Mouse (Mus musculus) MEL (cell line): ENCODE data around the gene Fn1. TPM values are rescaled to one million over a fixed set of nuclear protein-coding genes. Genes with fewer than 3 reads are reported as not detected.

Experiments used
- DNase-seq: peaks from one replicate; pipeline ENCODE4 v3.0.0; 2011; ENCODE audit warnings: low read depth, low spot score
- H3K27ac ChIP-seq: 2 replicates; pipeline ENCODE4 v1.5.1; 2012; ENCODE audit warnings: low read depth, mild to moderate bottlenecking, control low read depth, low read length, moderate library complexity; ENCODE audit not compliant: control insufficient read depth
- H3K27me3 ChIP-seq, 2 experiments: fragments of 150-350 bp in 1 of 2; sonication (generic) in 1 of 2; 2 replicates each; pipeline ENCODE4 v1.6.1; 2012; ENCODE audit warnings: low read length in 2 of 2, mild to moderate bottlenecking in 2 of 2, improper control_type of control experiment in 1 of 2, moderate library complexity in 1 of 2; ENCODE audit not compliant: insufficient read depth in 2 of 2, control insufficient read depth in 1 of 2
- H3K36me3 ChIP-seq, 2 experiments: 2 replicates each; pipeline ENCODE4 v1.6.1; 2012 to 2014; ENCODE audit warnings: low read length in 2 of 2, improper control_type of control experiment in 1 of 2, inconsistent platforms in 1 of 2, mild to moderate bottlenecking in 1 of 2; ENCODE audit not compliant: insufficient read depth in 2 of 2, control insufficient read depth in 1 of 2
- H3K4me1 ChIP-seq, 2 experiments: fragments of 150-350 bp in 1 of 2; sonication (generic) in 1 of 2; 2 replicates each; pipeline ENCODE4 v1.6.1; 2012; ENCODE audit warnings: low read length in 2 of 2, improper control_type of control experiment in 1 of 2, mild to moderate bottlenecking in 1 of 2; ENCODE audit not compliant: insufficient read depth in 2 of 2, control insufficient read depth in 1 of 2
- H3K4me3 ChIP-seq, 2 experiments: fragments of 150-350 bp in 1 of 2; sonication (generic) in 1 of 2; 2 replicates each; pipeline ENCODE4 v1.5.1; 2012; ENCODE audit warnings: low read depth in 2 of 2, low read length in 2 of 2, mild to moderate bottlenecking in 2 of 2, moderate library complexity in 2 of 2, control low read depth in 1 of 2, improper control_type of control experiment in 1 of 2; ENCODE audit not compliant: control insufficient read depth in 1 of 2, insufficient read depth in 1 of 2
- H3K79me2 ChIP-seq: 2 replicates; pipeline ENCODE4 v1.6.1; 2012; ENCODE audit warnings: mild to moderate bottlenecking, low read length, moderate library complexity; ENCODE audit not compliant: control insufficient read depth, poor library complexity, insufficient read depth
- H3K9ac ChIP-seq: 2 replicates; pipeline ENCODE4 v1.6.1; 2012; ENCODE audit warnings: low read depth, mild to moderate bottlenecking, control low read depth, low read length, moderate library complexity; ENCODE audit not compliant: control insufficient read depth, poor library complexity, severe bottlenecking
- H3K9me3 ChIP-seq: fragments of 150-350 bp; sonication (generic); replicated peaks from 2 replicates; pipeline ENCODE4 v1.6.1; 2012; ENCODE audit warnings: mild to moderate bottlenecking, low read length, improper control_type of control experiment, moderate library complexity; ENCODE audit not compliant: insufficient read depth
- BHLHE40 ChIP-seq: IDR thresholded peaks from 2 replicates; pipeline ENCODE4 v1.6.1; 2012; ENCODE audit warnings: low read depth, mild to moderate bottlenecking, inconsistent platforms, low read length, improper control_type of control experiment, borderline replicate concordance
- CHD2 ChIP-seq: IDR thresholded peaks from 2 replicates; pipeline ENCODE4 v1.6.1; 2011; ENCODE audit warnings: low read length, improper control_type of control experiment
- E2F4 ChIP-seq: IDR thresholded peaks from 2 replicates; pipeline ENCODE4 v1.6.1; 2011; ENCODE audit warnings: low read depth, low read length, improper control_type of control experiment, borderline replicate concordance
- ELF1 ChIP-seq: IDR thresholded peaks from 2 replicates; pipeline ENCODE4 v1.6.1; 2014; ENCODE audit warnings: low read depth, mild to moderate bottlenecking, inconsistent platforms, low read length, improper control_type of control experiment, moderate library complexity
- ETS1 ChIP-seq: IDR thresholded peaks from 2 replicates; pipeline ENCODE4 v1.6.1; 2012; ENCODE audit warnings: low read depth, mild to moderate bottlenecking, inconsistent platforms, low read length, improper control_type of control experiment, moderate library complexity
- GABPA ChIP-seq: IDR thresholded peaks from 2 replicates; pipeline ENCODE4 v1.6.1; 2012; ENCODE audit warnings: low read depth, mild to moderate bottlenecking, inconsistent platforms, low read length, improper control_type of control experiment, moderate library complexity
- HCFC1 ChIP-seq: IDR thresholded peaks from 2 replicates; pipeline ENCODE4 v1.6.1; 2012; ENCODE audit warnings: low read depth, mild to moderate bottlenecking, inconsistent platforms, low read length, improper control_type of control experiment, moderate library complexity
- JUND ChIP-seq: IDR thresholded peaks from 2 replicates; pipeline ENCODE4 v1.6.1; 2011; ENCODE audit warnings: low read depth, mild to moderate bottlenecking, improper control_type of control experiment, low read length
- MAFK ChIP-seq: IDR thresholded peaks from 2 replicates; pipeline ENCODE4 v1.6.1; 2011; ENCODE audit warnings: low read depth, mild to moderate bottlenecking, low read length, improper control_type of control experiment, borderline replicate concordance
- MAZ ChIP-seq: IDR thresholded peaks from 2 replicates; pipeline ENCODE4 v1.6.1; 2012; ENCODE audit warnings: low read depth, mild to moderate bottlenecking, inconsistent platforms, low read length, improper control_type of control experiment
- MYB ChIP-seq: IDR thresholded peaks from 2 replicates; pipeline ENCODE4 v1.6.1; 2011; ENCODE audit warnings: mild to moderate bottlenecking, low read depth, low read length, improper control_type of control experiment
- MYC ChIP-seq: IDR thresholded peaks from 2 replicates; pipeline ENCODE4 v1.6.1; 2011; ENCODE audit warnings: low read depth, mild to moderate bottlenecking, low read length, improper control_type of control experiment, moderate library complexity
- NELFE ChIP-seq: IDR thresholded peaks from 2 replicates; pipeline ENCODE4 v1.6.1; 2011; ENCODE audit warnings: low read depth, low read length, improper control_type of control experiment
- NRF1 ChIP-seq: IDR thresholded peaks from 2 replicates; pipeline ENCODE4 v1.6.1; 2014; ENCODE audit warnings: low read depth, mild to moderate bottlenecking, inconsistent platforms, low read length, improper control_type of control experiment, moderate library complexity; ENCODE audit not compliant: poor library complexity, insufficient read depth, severe bottlenecking
- POLR2A ChIP-seq, 2 experiments: IDR thresholded peaks; 2 replicates each; pipeline ENCODE4 v1.6.1; 2011 to 2012; ENCODE audit warnings: low read length in 2 of 2, mild to moderate bottlenecking in 2 of 2, control low read depth in 1 of 2, improper control_type of control experiment in 1 of 2, low read depth in 1 of 2, moderate library complexity in 1 of 2; ENCODE audit not compliant: control insufficient read depth in 1 of 2, insufficient read depth in 1 of 2, poor library complexity in 1 of 2
- POLR2AphosphoS5 ChIP-seq: IDR thresholded peaks from 2 replicates; pipeline ENCODE4 v1.6.1; 2012; ENCODE audit warnings: low read depth, borderline replicate concordance, mild to moderate bottlenecking, inconsistent platforms, low read length, moderate library complexity, mixed read lengths
- RAD21 ChIP-seq: IDR thresholded peaks from 2 replicates; pipeline ENCODE4 v1.6.1; 2011; ENCODE audit warnings: mild to moderate bottlenecking, low read depth, low read length, improper control_type of control experiment
- RCOR1 ChIP-seq: IDR thresholded peaks from 2 replicates; pipeline ENCODE4 v1.6.1; 2012; ENCODE audit warnings: low read depth, mild to moderate bottlenecking, inconsistent platforms, low read length, improper control_type of control experiment
- SMC3 ChIP-seq: IDR thresholded peaks from 2 replicates; pipeline ENCODE4 v1.6.1; 2011; ENCODE audit warnings: low read depth, low read length, improper control_type of control experiment
- TBP ChIP-seq: IDR thresholded peaks from 2 replicates; pipeline ENCODE4 v1.8.0; 2011; ENCODE audit warnings: low read depth, low read length, improper control_type of control experiment
- TCF12 ChIP-seq: IDR thresholded peaks from 2 replicates; pipeline ENCODE4 v1.6.1; 2014; ENCODE audit warnings: low read depth, mild to moderate bottlenecking, inconsistent platforms, low read length, improper control_type of control experiment, moderate library complexity
- UBTF ChIP-seq: IDR thresholded peaks from 2 replicates; pipeline ENCODE4 v1.6.1; 2012; ENCODE audit warnings: low read depth, mild to moderate bottlenecking, inconsistent platforms, low read length, improper control_type of control experiment, moderate library complexity, borderline replicate concordance; ENCODE audit not compliant: insufficient read depth
- USF2 ChIP-seq, 2 experiments: IDR thresholded peaks; 2 replicates each; pipeline ENCODE4 v1.6.1; 2011 to 2012; ENCODE audit warnings: improper control_type of control experiment in 2 of 2, low read length in 2 of 2, borderline replicate concordance in 1 of 2, inconsistent platforms in 1 of 2, low read depth in 1 of 2, mild to moderate bottlenecking in 1 of 2; ENCODE audit not compliant: insufficient read depth in 1 of 2
- ZC3H11A ChIP-seq: IDR thresholded peaks from 2 replicates; pipeline ENCODE4 v1.6.1; 2012; ENCODE audit warnings: low read depth, mild to moderate bottlenecking, inconsistent platforms, low read length, improper control_type of control experiment
- ZKSCAN1 ChIP-seq: IDR thresholded peaks from 2 replicates; pipeline ENCODE4 v1.6.1; 2012; ENCODE audit warnings: low read depth, mild to moderate bottlenecking, inconsistent platforms, low read length, improper control_type of control experiment, moderate library complexity
- ZMIZ1 ChIP-seq: IDR thresholded peaks from 2 replicates; pipeline ENCODE4 v1.6.1; 2012; ENCODE audit warnings: low read depth, mild to moderate bottlenecking, inconsistent platforms, low read length, improper control_type of control experiment, moderate library complexity
- ZNF384 ChIP-seq: IDR thresholded peaks from 2 replicates; pipeline ENCODE4 v1.6.1; 2012; ENCODE audit warnings: low read depth, mild to moderate bottlenecking, inconsistent platforms, low read length, improper control_type of control experiment
- polyA plus RNA-seq, 2 experiments: library from polyadenylated mRNA; stranded (reverse) in 1 of 2; unstranded in 1 of 2; fragments of >175 nt in 1 of 2; fragments of >200 nt in 1 of 2; gene quantifications; 2 replicates each; pipeline versions ENCODE4 v1.2.1 to v1.2.4; 2012; ENCODE audit warnings: low replicate concordance in 2 of 2, low read depth in 1 of 2; ENCODE audit not compliant: insufficient read length in 2 of 2, insufficient read depth in 1 of 2, missing spikeins in 1 of 2
- total RNA-seq: library from RNA; depleted of rRNA; stranded (reverse); fragments of 300-350 nt; gene quantifications from 2 replicates; pipeline ENCODE4 v1.2.3, GENCODE M21; 2012

Fn1 gene
- total and polyA plus RNA-seq, 3 experiments: 0.56 TPM; not detected in 2

DNA sequence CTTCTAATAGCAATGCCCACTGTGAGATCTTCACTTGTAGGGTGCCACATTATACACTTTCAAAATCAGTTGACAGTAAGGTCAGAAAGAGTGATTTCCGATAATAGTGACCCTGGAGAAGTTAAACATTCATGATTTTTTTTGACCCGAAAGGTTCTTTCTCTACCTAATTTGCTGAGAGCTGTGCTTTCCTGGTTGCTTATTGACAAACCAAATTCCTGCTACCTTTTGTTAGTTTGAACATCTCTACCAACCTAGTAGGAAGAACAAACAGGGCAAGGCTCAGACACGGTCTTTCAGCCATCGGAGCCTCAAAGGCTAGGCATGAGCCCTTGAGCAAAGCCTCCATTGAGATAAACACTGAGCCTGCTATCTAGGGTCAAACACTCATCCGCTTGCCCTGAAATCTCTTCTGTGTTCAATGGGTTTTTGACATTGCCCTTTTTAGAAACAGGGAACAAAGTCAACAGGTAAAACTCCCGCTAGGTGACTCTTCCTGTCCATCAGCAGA is 18.5 kb downstream of the Fn1 start:
- DNase-seq: no peak
- Histone ChIP-seq H3K27ac (no peak overlapping the region), H3K36me3 (no peaks in the 10 kb centered on the region), H3K4me1 (no peaks in the 10 kb centered on the region), H3K9me3 (no peaks in the 10 kb centered on the region), H3K4me3 (no peak overlapping the region), H3K79me2 (no peaks in the 10 kb centered on the region), H3K27me3 (no peaks in the 10 kb centered on the region), H3K9ac (no peak overlapping the region)
- no peak for TF ChIP-seq TCF12
- no peak for TF ChIP-seq ETS1
- no peak for TF ChIP-seq ZMIZ1
- TF ChIP-seq SMC3: no peak
- no peak for TF ChIP-seq UBTF
- TF ChIP-seq MAFK: no peak
- TF ChIP-seq USF2 (IDR thresholded peaks at IDR 0.05; ENCODE audit: borderline replicate concordance in 1 of 2, insufficient read depth in 1 of 2, low read depth in 1 of 2, low read length in 2 of 2): no peak
- TF ChIP-seq ZKSCAN1: no peak
- no peak for TF ChIP-seq NELFE
- TF ChIP-seq POLR2AphosphoS5: no peak
- TF ChIP-seq MAZ: no peak
- no peak for TF ChIP-seq HCFC1
- no peak for TF ChIP-seq POLR2A (IDR thresholded peaks at IDR 0.05; ENCODE audit: control insufficient read depth in 1 of 2, insufficient read depth in 1 of 2, low read depth in 1 of 2, low read length in 2 of 2, poor library complexity in 1 of 2)
- no peak for TF ChIP-seq ZNF384
- TF ChIP-seq TBP: no peak
- no peak for TF ChIP-seq BHLHE40
- no peak for TF ChIP-seq ZC3H11A

DNA sequence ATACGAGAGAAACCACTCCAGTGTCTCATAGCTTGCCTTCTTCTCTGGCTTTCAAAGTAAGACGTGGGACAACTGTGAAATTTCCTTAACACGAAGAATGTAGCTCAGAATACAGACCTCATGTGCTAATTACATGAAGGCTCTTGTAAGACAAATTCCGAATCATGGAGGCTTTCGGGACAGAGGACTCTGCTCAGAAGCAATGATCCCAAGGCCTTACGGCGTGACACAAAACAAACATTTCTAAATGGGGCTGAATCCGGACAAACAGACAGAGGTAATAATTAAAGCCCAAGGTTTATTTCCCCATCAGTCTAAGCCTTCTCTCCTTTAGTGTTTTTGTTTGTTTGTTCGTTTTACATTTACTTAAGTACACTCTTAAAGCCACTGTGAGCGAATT is 20.6 kb downstream of the Fn1 start:
- Histone ChIP-seq H3K27me3 (no peaks in the 10 kb centered on the region), H3K9me3 (no peaks in the 10 kb centered on the region), H3K79me2 (no peaks in the 10 kb centered on the region), H3K4me1 (no peaks in the 10 kb centered on the region), H3K36me3 (no peaks in the 10 kb centered on the region), H3K27ac (no peak overlapping the region), H3K4me3 (no peak overlapping the region), H3K9ac (no peak overlapping the region)
- TF ChIP-seq ZMIZ1 (no peak), RCOR1 (no peak), BHLHE40 (no peak), USF2 (IDR thresholded peaks at IDR 0.05; ENCODE audit: borderline replicate concordance in 1 of 2, insufficient read depth in 1 of 2, low read depth in 1 of 2, low read length in 2 of 2) (no peak), ELF1 (no peak), RAD21 (no peak), POLR2A (IDR thresholded peaks at IDR 0.05; ENCODE audit: control insufficient read depth in 1 of 2, insufficient read depth in 1 of 2, low read depth in 1 of 2, low read length in 2 of 2, poor library complexity in 1 of 2) (no peak), NELFE (no peak), ZC3H11A (no peak), SMC3 (no peak), E2F4 (no peak), ZKSCAN1 (no peak), ETS1 (no peak), MYB (no peak), CHD2 (no peak), MYC (no peak), GABPA (no peak), MAZ (no peak), NRF1 (no peak), JUND (no peak)
- DNase-seq: no peak
